Mouse (Mus musculus) small intestine, adult 2 months (tissue): ENCODE results near the gene Cpne6.

Experiments
- CTCF ChIP-seq: fragments of 200-500 bp; IDR thresholded peaks from 2 replicates; pipeline ENCODE4 v1.5.1; 2012; ENCODE audit warnings: low read depth, mild to moderate bottlenecking, control low read depth, inconsistent platforms, low read length, moderate library complexity, mixed read lengths; ENCODE audit not compliant: insufficient replicate concordance, insufficient read length; ENCODE audit errors: extremely low read depth
- POLR2A ChIP-seq: fragments of 200-500 bp; IDR thresholded peaks from 2 replicates; pipeline ENCODE4 v1.6.1; 2012; ENCODE audit warnings: low read depth, mild to moderate bottlenecking, control low read depth, inconsistent platforms, low read length, moderate library complexity

- TF ChIP-seq POLR2A (no peak), CTCF (no peak)
These were observed 48.5 kb upstream of the Cpne6 start for GRCm38 (mm10) chr14:55461757-55462156.
